Mouse (Mus musculus) embryonic facial prominence, embryonic 11.5 days (tissue): ENCODE results near the gene Spryd4. TPM values are rescaled to one million over a fixed set of nuclear protein-coding genes. Genes with fewer than 3 reads are reported as not detected.
"Not testable (repeated sequence)": the region's sequence is repeated elsewhere in the genome, so short reads cannot be mapped to it uniquely, and the experiment has no call there.

ENCODE experiments used
- ATAC-seq: fragments of 200-750 bp; cut with Nextera tagmentation; replicated peaks from 2 replicates; pipeline ENCODE4 v1.8.0; 2017; ENCODE audit warnings: low read depth; ENCODE audit not compliant: insufficient number of reproducible peaks, low FRiP score, low TSS enrichment
- DNase-seq: peaks from one replicate; pipeline ENCODE4 v3.0.0-alpha.2; 2015; ENCODE audit warnings: low spot score
- H3K27ac ChIP-seq: fragments of 300-500 bp; sonication (generic); replicated peaks from 2 replicates; pipeline ENCODE4 v1.5.1; 2014; ENCODE audit warnings: mild to moderate bottlenecking, low read depth, low read length, control low read depth
- H3K27me3 ChIP-seq: fragments of 300-500 bp; sonication (generic); 2 replicates; pipeline ENCODE4 v1.6.1; 2014; ENCODE audit warnings: mild to moderate bottlenecking, low read length, moderate library complexity, mixed read lengths; ENCODE audit not compliant: control insufficient read depth, insufficient read depth
- H3K36me3 ChIP-seq: fragments of 300-500 bp; sonication (generic); replicated peaks from 2 replicates; pipeline ENCODE4 v1.6.1; 2014; ENCODE audit warnings: low read depth, mild to moderate bottlenecking, low read length, moderate library complexity, mixed read lengths; ENCODE audit not compliant: control insufficient read depth, insufficient read depth
- H3K4me1 ChIP-seq: fragments of 300-500 bp; sonication (generic); 2 replicates; pipeline ENCODE4 v1.6.1; 2014; ENCODE audit warnings: low read length, mixed read lengths; ENCODE audit not compliant: control insufficient read depth, insufficient read depth
- H3K4me2 ChIP-seq: fragments of 300-500 bp; sonication (generic); 2 replicates; pipeline ENCODE4 v1.6.1; 2014; ENCODE audit warnings: low read depth, mild to moderate bottlenecking, control low read depth, low read length, moderate library complexity
- H3K4me3 ChIP-seq: fragments of 300-500 bp; sonication (generic); 2 replicates; pipeline ENCODE4 v1.5.1; 2014; ENCODE audit warnings: low read depth, low read length, control low read depth
- H3K9ac ChIP-seq: fragments of 300-500 bp; sonication (generic); replicated peaks from 2 replicates; pipeline ENCODE4 v1.6.1; 2014; ENCODE audit warnings: mild to moderate bottlenecking, control low read depth, low read length
- H3K9me3 ChIP-seq: fragments of 300-500 bp; sonication (generic); replicated peaks from 2 replicates; pipeline ENCODE4 v1.6.1; 2016; ENCODE audit warnings: mild to moderate bottlenecking, low read length, inconsistent platforms, mixed read lengths; ENCODE audit not compliant: control insufficient read depth
- WGBS: fragments of 180-500 bp; shearing (Covaris S2); extraction: QIAGEN DNeasy Blood & Tissue Kit; methylation state at CpG from one replicate; pipeline ENCODE4 v1.1.7; 2014; 5-methylcytosine and 5-hydroxymethylcytosine counted together
- polyA plus RNA-seq: library from polyadenylated mRNA; unstranded; fragments of >200 nt; fragmentation: Nextera tagmentation; extraction: Ambion mirVana; gene quantifications from 2 replicates; pipeline ENCODE4 v1.2.1, GENCODE M21; 2014

Spryd4 gene
- polyA plus RNA-seq, 1 experiment from 2014 or later = 30.7 TPM

GRCm38 (mm10) chr10:128192030-128192766, 19.4 kb downstream of the Spryd4 start:
- DNase-seq, ATAC-seq: not testable (repeated sequence)

GRCm38 (mm10) chr10:128191472-128191871, 20.1 kb downstream of the Spryd4 start:
- WGBS = 84% methylated on average over 2 of the region's 2 CpGs
- Histone ChIP-seq H3K4me3 (no peak overlapping the region), H3K9me3 (no peaks in the 10 kb centered on the region), H3K27me3 (peaks cover 13% of the 10 kb centered on the region), H3K4me2 (no peak overlapping the region), H3K36me3 (no peaks in the 10 kb centered on the region), H3K27ac (no peak overlapping the region), H3K9ac (no peak overlapping the region), H3K4me1 (no peaks in the 10 kb centered on the region)
- no peak for ATAC-seq
- DNase-seq = no peak

More at GRCm38 (mm10) chr10:128192030-128192766, 19.4 kb downstream of the Spryd4 start:
- not testable (repeated sequence) for H3K27ac ChIP-seq, H3K9ac ChIP-seq, H3K36me3 ChIP-seq, H3K9me3 ChIP-seq, H3K4me3 ChIP-seq, H3K4me1 ChIP-seq, H3K4me2 ChIP-seq
- WGBS = 88% methylated on average over 3 of the region's 3 CpGs
- peaks cover 13% of the 10 kb centered on the region for H3K27me3 ChIP-seq

- DNase-seq (peak; percentile 91), ATAC-seq (no peak)
- no peaks in the 10 kb centered on the region for H3K27me3 ChIP-seq
- H3K9ac ChIP-seq = no peak overlapping the region
- no peaks in the 10 kb centered on the region for H3K9me3 ChIP-seq
- 51% methylated on average over 2 of the region's 2 CpGs for WGBS
- no peaks in the 10 kb centered on the region for H3K36me3 ChIP-seq
- no peak overlapping the region for H3K4me2 ChIP-seq
- H3K27ac ChIP-seq = no peak overlapping the region
- no peak overlapping the region for H3K4me3 ChIP-seq
- no peaks in the 10 kb centered on the region for H3K4me1 ChIP-seq
Observed at GRCm38 (mm10) chr10:128188242-128188877, 23.2 kb downstream of the Spryd4 start.

GRCm38 (mm10) chr10:128187181-128187605, 24.4 kb downstream of the Spryd4 start:
- Histone ChIP-seq H3K4me2 (no peak overlapping the region), H3K9ac (no peak overlapping the region), H3K27me3 (no peaks in the 10 kb centered on the region), H3K27ac (no peak overlapping the region), H3K4me3 (no peak overlapping the region), H3K4me1 (no peaks in the 10 kb centered on the region), H3K9me3 (no peaks in the 10 kb centered on the region), H3K36me3 (no peaks in the 10 kb centered on the region)
- no peak for ATAC-seq
- DNase-seq = no peak
- 70% methylated on average over 5 of the region's 5 CpGs for WGBS

- DNase-seq = peak; percentile 90
- H3K27ac ChIP-seq = no peak overlapping the region
- 54% methylated on average over 2 of the region's 2 CpGs for WGBS
Observed at GRCm38 (mm10) chr10:128185959-128186358, 25.6 kb downstream of the Spryd4 start.

GRCm38 (mm10) chr10:128185277-128185940, 26.2 kb downstream of the Spryd4 start:
- ATAC-seq = no peak
- Histone ChIP-seq H3K4me1 (no peaks in the 10 kb centered on the region), H3K27me3 (no peaks in the 10 kb centered on the region), H3K4me2 (no peak overlapping the region), H3K27ac (no peak overlapping the region), H3K36me3 (no peaks in the 10 kb centered on the region), H3K9me3 (no peaks in the 10 kb centered on the region), H3K4me3 (no peak overlapping the region), H3K9ac (no peak overlapping the region)
- DNase-seq = no peak
- WGBS = 66% methylated on average over 6 of the region's 6 CpGs

More at GRCm38 (mm10) chr10:128185959-128186358, 25.6 kb downstream of the Spryd4 start:
- H3K36me3 ChIP-seq = no peaks in the 10 kb centered on the region
- no peak overlapping the region for H3K9ac ChIP-seq
- ATAC-seq = peak; percentile 25; the same call in 1 of the 2 replicates
- H3K4me3 ChIP-seq = no peak overlapping the region
- H3K4me2 ChIP-seq = no peak overlapping the region
- no peaks in the 10 kb centered on the region for H3K9me3 ChIP-seq
- no peaks in the 10 kb centered on the region for H3K4me1 ChIP-seq
- H3K27me3 ChIP-seq = no peaks in the 10 kb centered on the region

GRCm38 (mm10) chr10:128184296-128184695, 27.3 kb downstream of the Spryd4 start:
- H3K27ac ChIP-seq = no peak overlapping the region
- no peaks in the 10 kb centered on the region for H3K27me3 ChIP-seq
- DNase-seq (no peak), ATAC-seq (no peak)
- H3K9me3 ChIP-seq = no peaks in the 10 kb centered on the region
- H3K36me3 ChIP-seq = no peaks in the 10 kb centered on the region
- H3K4me1 ChIP-seq = peaks cover 3% of the 10 kb centered on the region; the same call in 1 of the 2 replicates
- no peak overlapping the region for H3K4me3 ChIP-seq
- no peak overlapping the region for H3K9ac ChIP-seq
- no peak overlapping the region for H3K4me2 ChIP-seq
- WGBS = 87% methylated on average over 2 of the region's 2 CpGs
